Comparison of ENCODE assay signal across 8 mouse cellular contexts in the genomic region with DNA sequence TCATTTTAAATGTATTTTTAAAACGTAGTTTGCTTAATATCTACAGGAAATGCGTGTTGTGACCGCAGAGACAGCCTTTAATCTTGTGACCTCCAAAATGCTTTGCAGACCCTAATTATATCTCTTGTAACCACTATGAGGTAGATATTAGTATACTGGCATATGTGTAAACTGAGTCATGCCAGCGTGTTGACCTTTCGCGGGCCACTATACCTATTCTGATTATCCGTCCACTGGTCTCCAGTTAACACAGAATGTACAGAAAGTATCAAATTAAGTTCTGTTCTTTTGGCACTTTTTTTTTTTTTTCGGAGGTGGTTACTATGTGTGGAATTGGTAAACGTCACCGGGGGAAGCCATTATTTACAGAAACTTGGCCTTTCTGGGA. TPM values are rescaled to one million over a fixed set of nuclear protein-coding genes. Genes with fewer than 3 reads are reported as not detected.
A peak's percentile ranks its signal among the peaks of the same experiment; 100 is the strongest.
DNase-seq lines count a peak whose midpoint lies in the region; ATAC-seq and TF ChIP-seq lines count a peak whose summit lies in the region.

No protein-coding gene starts in this region.

- H3K9ac ChIP-seq in hindbrain, embryonic 15.5 days, result peak overlapping the region; percentile 69
- peak overlapping the region; percentile 90 for H3K9ac ChIP-seq in midbrain, embryonic 16.5 days (ENCODE audit: low read depth, low read length)

- no peak for TF ChIP-seq POLR2A in kidney, adult 2 months (IDR thresholded peaks at IDR 0.05; ENCODE audit: low read depth, low read length)
- TF ChIP-seq POLR2A in bone marrow, adult 2 months (IDR thresholded peaks at IDR 0.05; ENCODE audit: borderline replicate concordance, control insufficient read depth, low read depth, low read length), result no peak

- peak overlapping the region; percentile 72 for H3K4me2 ChIP-seq in hindbrain, embryonic 15.5 days
- H3K4me2 ChIP-seq in midbrain, embryonic 16.5 days (ENCODE audit: low read length), result peak overlapping the region; percentile 79

- no peaks in the 10 kb centered on the region; the same call in 1 of the 2 replicates for H3K36me3 ChIP-seq in kidney, adult 2 months (ENCODE audit: control insufficient read depth, insufficient read depth, low read length)
- no peaks in the 10 kb centered on the region for H3K36me3 ChIP-seq in hindbrain, embryonic 15.5 days
- H3K36me3 ChIP-seq in midbrain, embryonic 16.5 days (ENCODE audit: control insufficient read depth, insufficient read depth, low read length), result no peaks in the 10 kb centered on the region

- ATAC-seq in hindbrain, embryonic 15.5 days (ENCODE audit: low FRiP score, low read depth), result no peak
- no peak for ATAC-seq in midbrain, embryonic 16.5 days

- WGBS in kidney, adult 2 months, result 9% methylated on average over 10 of the region's 10 CpGs
- WGBS in bone marrow, adult 2 months, result 1% methylated on average over 10 of the region's 10 CpGs
- 31% methylated on average over 10 of the region's 10 CpGs for WGBS in hindbrain, embryonic 15.5 days
- 21% methylated on average over 10 of the region's 10 CpGs for WGBS in midbrain, embryonic 16.5 days

- no peak for TF ChIP-seq CTCF in kidney, adult 2 months (conservative IDR thresholded peaks at IDR 0.05; ENCODE audit: insufficient read depth, insufficient read length, low read depth, low read length)
- no peak for TF ChIP-seq CTCF in bone marrow, adult 2 months (IDR thresholded peaks at IDR 0.05; ENCODE audit: control insufficient read depth, insufficient read depth, low read length)

- no peaks in the 10 kb centered on the region for H3K27me3 ChIP-seq in kidney, adult 2 months (replicated peaks; ENCODE audit: control insufficient read depth, insufficient read depth, low read length)
- no peaks in the 10 kb centered on the region for H3K27me3 ChIP-seq in hindbrain, embryonic 15.5 days
- H3K27me3 ChIP-seq in midbrain, embryonic 16.5 days (ENCODE audit: control insufficient read depth, insufficient read depth, low read depth, low read length), result no peaks in the 10 kb centered on the region

- H3K4me3 ChIP-seq in kidney, adult 2 months (ENCODE audit: insufficient read depth, low read depth, low read length), result peak overlapping the region; percentile 87
- H3K4me3 ChIP-seq in bone marrow, adult 2 months (replicated peaks; ENCODE audit: control insufficient read depth, low read depth, low read length), result peak overlapping the region; percentile 96
- H3K4me3 ChIP-seq in hindbrain, embryonic 15.5 days, result peak overlapping the region; percentile 69
- H3K4me3 ChIP-seq in midbrain, embryonic 16.5 days (ENCODE audit: low read depth, low read length), result peak overlapping the region; percentile 88

- peaks cover 4% of the 10 kb centered on the region; the same call in 1 of the 2 replicates for H3K4me1 ChIP-seq in kidney, adult 2 months (ENCODE audit: control insufficient read depth, insufficient read depth, low read length)
- peaks cover 2% of the 10 kb centered on the region for H3K4me1 ChIP-seq in bone marrow, adult 2 months (ENCODE audit: control insufficient read depth, insufficient read depth, low read length)
- peaks cover 20% of the 10 kb centered on the region for H3K4me1 ChIP-seq in hindbrain, embryonic 15.5 days (replicated peaks)
- H3K4me1 ChIP-seq in midbrain, embryonic 16.5 days (ENCODE audit: control insufficient read depth, insufficient read depth, low read length), result peaks cover 17% of the 10 kb centered on the region

- H3K27ac ChIP-seq in kidney, adult 2 months (ENCODE audit: insufficient read depth, low read depth, low read length), result no peak overlapping the region
- H3K27ac ChIP-seq in bone marrow, adult 2 months (ENCODE audit: control insufficient read depth, insufficient read depth, low read depth, low read length, poor library complexity), result no peak overlapping the region
- H3K27ac ChIP-seq in hindbrain, embryonic 15.5 days (replicated peaks), result no peak overlapping the region
- H3K27ac ChIP-seq in midbrain, embryonic 16.5 days (ENCODE audit: low read length), result no peak overlapping the region

- no peaks in the 10 kb centered on the region for H3K9me3 ChIP-seq in hindbrain, embryonic 15.5 days
- no peaks in the 10 kb centered on the region for H3K9me3 ChIP-seq in midbrain, embryonic 16.5 days (replicated peaks; ENCODE audit: control insufficient read depth, low read length, poor library complexity, severe bottlenecking)

- no peak for DNase-seq in kidney, adult 2 months
- no peak for DNase-seq in kidney, adult 18-20 months
- DNase-seq in right cerebral cortex, postnatal 25 days, result no peak
- no peak for DNase-seq in urinary bladder, adult 2 months (ENCODE audit: low spot score)
- DNase-seq in spleen, postnatal 14 days (ENCODE audit: low spot score in 2 of 2), result no peak

RNA-seq across cellular contexts. Expression of a gene that starts 0.9 kb away (rescaled TPM):
- 21.0 and 27.0 TPM in 2 replicates for polyA plus RNA-seq in kidney, adult 2 months (2012; rRNA removed)
- 15.2 and 17.4 TPM in 2 replicates for polyA plus RNA-seq in bone marrow, adult 2 months (2011; ENCODE audit: insufficient read depth, insufficient read length, low replicate concordance, missing spikeins)
- 71.2 and 72.9 TPM in 2 replicates for polyA plus RNA-seq in hindbrain, embryonic 15.5 days (2015; fragmentation: Nextera tagmentation; extraction: Ambion mirVana)
- polyA plus RNA-seq in midbrain, embryonic 16.5 days (2015; fragmentation: Nextera tagmentation; extraction: Ambion mirVana), result 65.4 and 73.9 TPM in 2 replicates
- polyA plus RNA-seq in urinary bladder, adult 2 months (2012; rRNA removed), result 36.3 and 44.0 TPM in 2 replicates
